Mouse (Mus musculus): ENCODE measurements around the gene Shisa8. TPM values are rescaled to one million over a fixed set of nuclear protein-coding genes. Genes with fewer than 3 reads are reported as not detected.

The Shisa8 gene
- not detected for polyA plus RNA-seq (2014; fragmentation: Illumina TruSeq; extraction: RNeasy Lipid Tissue Mini Kit (QIAGEN cat#74804); ENCODE audit: low read depth, low replicate concordance)

GRCm38 (mm10) chr15:82212752-82213063, at the start of gene Shisa8:
Gene Shisa8 (minus strand): TSS chr15:82212815.

DNA sequence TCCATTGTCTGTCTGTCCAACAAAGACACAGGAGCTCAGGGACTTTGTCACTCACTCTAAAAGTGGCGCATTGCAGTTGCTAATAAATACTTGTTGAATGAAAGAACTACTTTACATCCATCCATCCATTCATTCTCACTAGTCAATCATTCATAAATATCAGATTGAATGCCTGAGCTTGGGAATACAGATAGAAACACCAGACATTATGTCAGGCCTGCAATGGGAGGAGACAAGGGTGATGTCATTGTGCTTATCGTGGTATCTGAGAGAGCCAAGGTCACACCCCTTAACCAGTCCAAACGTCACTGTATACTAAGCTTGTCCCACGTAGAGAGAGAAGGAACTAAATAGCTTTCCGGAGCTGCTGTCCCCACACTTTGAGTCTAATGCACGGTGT, 39.5 kb upstream of the Shisa8 start, which contains the start of gene 1500009C09Rik:
TSS of gene 1500009C09Rik (plus strand) at position 301 of the 400 bp plus-strand sequence.

GRCm38 (mm10) chr15:82244115-82244804, 31.6 kb upstream of the Shisa8 start, which contains the start of gene Cenpm:
Gene Cenpm (minus strand): TSS chr15:82244748.

GRCm38 (mm10) chr15:82223657-82224601, 11.3 kb upstream of the Shisa8 start, which contains the start of gene Tnfrsf13c:
Gene Tnfrsf13c (minus strand): TSS chr15:82224369.

Other genes starting within 250 kb of the Shisa8 start
- gene 1700029P11Rik, start 232.3 kb downstream of the Shisa8 start, polyA plus RNA-seq (2014; fragmentation: Illumina TruSeq; extraction: RNeasy Lipid Tissue Mini Kit (QIAGEN cat#74804); ENCODE audit: low read depth, low replicate concordance): not detected
- 67.2 TPM for gene Xrcc6, start 225.0 kb downstream of the Shisa8 start, polyA plus RNA-seq (2014; fragmentation: Illumina TruSeq; extraction: RNeasy Lipid Tissue Mini Kit (QIAGEN cat#74804); ENCODE audit: low read depth, low replicate concordance)
- 10.5 TPM for gene Desi1, start 179.0 kb downstream of the Shisa8 start, polyA plus RNA-seq (2014; fragmentation: Illumina TruSeq; extraction: RNeasy Lipid Tissue Mini Kit (QIAGEN cat#74804); ENCODE audit: low read depth, low replicate concordance)
- gene Snu13, start 165.2 kb downstream of the Shisa8 start, polyA plus RNA-seq (2014; fragmentation: Illumina TruSeq; extraction: RNeasy Lipid Tissue Mini Kit (QIAGEN cat#74804); ENCODE audit: low read depth, low replicate concordance): 306 TPM
- gene 4930407I10Rik, start 153.7 kb downstream of the Shisa8 start, polyA plus RNA-seq (2014; fragmentation: Illumina TruSeq; extraction: RNeasy Lipid Tissue Mini Kit (QIAGEN cat#74804); ENCODE audit: low read depth, low replicate concordance): not detected
- gene Mei1, start 142.8 kb downstream of the Shisa8 start, polyA plus RNA-seq (2014; fragmentation: Illumina TruSeq; extraction: RNeasy Lipid Tissue Mini Kit (QIAGEN cat#74804); ENCODE audit: low read depth, low replicate concordance): not detected
- gene Ccdc134, start 84.9 kb downstream of the Shisa8 start, polyA plus RNA-seq (2014; fragmentation: Illumina TruSeq; extraction: RNeasy Lipid Tissue Mini Kit (QIAGEN cat#74804); ENCODE audit: low read depth, low replicate concordance): 2.9 TPM
- 19.9 TPM for gene Srebf2, start 65.6 kb downstream of the Shisa8 start, polyA plus RNA-seq (2014; fragmentation: Illumina TruSeq; extraction: RNeasy Lipid Tissue Mini Kit (QIAGEN cat#74804); ENCODE audit: low read depth, low replicate concordance)
- 3.3 TPM for gene Tnfrsf13c, start 11.6 kb upstream of the Shisa8 start, polyA plus RNA-seq (2014; fragmentation: Illumina TruSeq; extraction: RNeasy Lipid Tissue Mini Kit (QIAGEN cat#74804); ENCODE audit: low read depth, low replicate concordance)
- not detected for gene Cenpm, start 31.9 kb upstream of the Shisa8 start, polyA plus RNA-seq (2014; fragmentation: Illumina TruSeq; extraction: RNeasy Lipid Tissue Mini Kit (QIAGEN cat#74804); ENCODE audit: low read depth, low replicate concordance)
- gene 1500009C09Rik, start 39.6 kb upstream of the Shisa8 start, polyA plus RNA-seq (2014; fragmentation: Illumina TruSeq; extraction: RNeasy Lipid Tissue Mini Kit (QIAGEN cat#74804); ENCODE audit: low read depth, low replicate concordance): not detected
- gene Sept3, start 62.1 kb upstream of the Shisa8 start, polyA plus RNA-seq (2014; fragmentation: Illumina TruSeq; extraction: RNeasy Lipid Tissue Mini Kit (QIAGEN cat#74804); ENCODE audit: low read depth, low replicate concordance): 1.4 TPM
- not detected for gene Wbp2nl, start 86.1 kb upstream of the Shisa8 start, polyA plus RNA-seq (2014; fragmentation: Illumina TruSeq; extraction: RNeasy Lipid Tissue Mini Kit (QIAGEN cat#74804); ENCODE audit: low read depth, low replicate concordance)
- 40.5 TPM for gene Naga, start 126.1 kb upstream of the Shisa8 start, polyA plus RNA-seq (2014; fragmentation: Illumina TruSeq; extraction: RNeasy Lipid Tissue Mini Kit (QIAGEN cat#74804); ENCODE audit: low read depth, low replicate concordance)
- gene Pheta2, start 126.1 kb upstream of the Shisa8 start, polyA plus RNA-seq (2014; fragmentation: Illumina TruSeq; extraction: RNeasy Lipid Tissue Mini Kit (QIAGEN cat#74804); ENCODE audit: low read depth, low replicate concordance): 0.76 TPM
- 58.1 TPM for gene Smdt1, start 126.1 kb upstream of the Shisa8 start, polyA plus RNA-seq (2014; fragmentation: Illumina TruSeq; extraction: RNeasy Lipid Tissue Mini Kit (QIAGEN cat#74804); ENCODE audit: low read depth, low replicate concordance)
- gene Ndufa6, start 141.5 kb upstream of the Shisa8 start, polyA plus RNA-seq (2014; fragmentation: Illumina TruSeq; extraction: RNeasy Lipid Tissue Mini Kit (QIAGEN cat#74804); ENCODE audit: low read depth, low replicate concordance): 482 TPM
- gene Cyp2d22, start 167.4 kb upstream of the Shisa8 start, polyA plus RNA-seq (2014; fragmentation: Illumina TruSeq; extraction: RNeasy Lipid Tissue Mini Kit (QIAGEN cat#74804); ENCODE audit: low read depth, low replicate concordance): 11.7 TPM
- gene Cyp2d11, start 181.2 kb upstream of the Shisa8 start, polyA plus RNA-seq (2014; fragmentation: Illumina TruSeq; extraction: RNeasy Lipid Tissue Mini Kit (QIAGEN cat#74804); ENCODE audit: low read depth, low replicate concordance): not detected
- gene Cyp2d10, start 194.4 kb upstream of the Shisa8 start, polyA plus RNA-seq (2014; fragmentation: Illumina TruSeq; extraction: RNeasy Lipid Tissue Mini Kit (QIAGEN cat#74804); ENCODE audit: low read depth, low replicate concordance): 9.0 TPM
- gene Cyp2d9, start 220.6 kb upstream of the Shisa8 start, polyA plus RNA-seq (2014; fragmentation: Illumina TruSeq; extraction: RNeasy Lipid Tissue Mini Kit (QIAGEN cat#74804); ENCODE audit: low read depth, low replicate concordance): 11.7 TPM